Mouse (Mus musculus) liver, adult (tissue): ENCODE data around the gene Ptp4a2.

ENCODE experiments used
- GATA4 ChIP-seq: IDR thresholded peaks from 2 replicates; pipeline ENCODE4 v1.6.1; 2014; ENCODE audit warnings: mild to moderate bottlenecking, low read length; ENCODE audit not compliant: insufficient replicate concordance

Ptp4a2 gene

DNA sequence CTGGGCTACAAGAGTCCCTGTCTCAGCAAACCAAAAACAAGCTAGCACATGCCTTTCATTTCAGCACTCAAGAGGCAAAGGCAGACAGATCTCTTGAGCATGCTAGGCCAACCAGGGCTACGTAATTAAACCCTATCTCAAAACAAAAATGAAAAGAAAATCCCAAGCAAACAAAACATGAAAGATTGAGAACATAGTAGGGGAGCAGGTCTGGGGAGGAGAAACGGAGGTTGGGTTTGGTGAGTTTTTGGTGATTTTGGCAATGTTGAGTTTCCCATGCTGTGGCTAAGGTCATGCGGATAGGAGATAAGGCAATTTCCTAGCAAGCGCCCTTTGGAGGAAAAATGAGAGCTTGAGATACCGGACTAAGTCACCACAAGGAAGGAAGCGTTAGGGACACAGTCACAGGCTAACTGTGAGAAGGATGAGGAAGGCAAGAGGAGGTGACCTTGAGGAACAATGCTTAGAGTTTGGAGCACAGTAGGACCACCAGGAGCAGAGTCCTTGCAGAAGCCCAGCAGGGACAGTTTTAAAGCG lies 18.3 kb upstream of the Ptp4a2 start:
- TF ChIP-seq GATA4 = 0 out of 2 replicates have a peak, but pooled peaks have one; percentile 10

DNA sequence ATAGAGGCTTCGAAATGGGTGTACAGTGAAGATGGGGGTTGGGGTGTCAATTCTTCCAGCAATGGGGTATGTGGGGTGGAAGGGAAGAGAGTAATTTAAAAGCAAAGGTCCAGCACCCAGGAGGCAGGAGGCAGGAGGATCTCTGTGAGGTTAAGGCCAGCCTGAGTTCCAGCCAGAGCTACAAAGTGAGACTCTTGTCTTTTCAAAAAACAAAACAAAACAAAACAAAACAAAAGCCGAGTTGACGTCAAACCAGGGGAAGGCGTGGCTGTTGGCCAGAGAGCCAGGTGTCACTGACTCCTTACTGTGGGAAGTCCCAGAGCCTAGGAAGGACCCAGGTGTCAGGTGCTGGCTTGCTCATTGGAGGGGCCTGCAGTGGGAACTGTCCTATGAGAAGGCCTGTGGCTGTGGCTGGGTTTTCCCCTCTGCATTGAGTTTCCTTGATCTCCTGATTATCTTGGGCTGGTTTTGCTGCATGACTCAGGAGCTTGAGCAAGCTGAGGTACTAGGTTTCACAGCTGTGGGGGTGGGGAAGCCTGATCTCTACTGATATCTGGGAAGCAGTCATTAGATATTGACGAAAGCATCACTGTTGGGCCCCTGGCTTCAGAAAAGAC lies 17.2 kb upstream of the Ptp4a2 start:
- no peak for TF ChIP-seq GATA4

DNA sequence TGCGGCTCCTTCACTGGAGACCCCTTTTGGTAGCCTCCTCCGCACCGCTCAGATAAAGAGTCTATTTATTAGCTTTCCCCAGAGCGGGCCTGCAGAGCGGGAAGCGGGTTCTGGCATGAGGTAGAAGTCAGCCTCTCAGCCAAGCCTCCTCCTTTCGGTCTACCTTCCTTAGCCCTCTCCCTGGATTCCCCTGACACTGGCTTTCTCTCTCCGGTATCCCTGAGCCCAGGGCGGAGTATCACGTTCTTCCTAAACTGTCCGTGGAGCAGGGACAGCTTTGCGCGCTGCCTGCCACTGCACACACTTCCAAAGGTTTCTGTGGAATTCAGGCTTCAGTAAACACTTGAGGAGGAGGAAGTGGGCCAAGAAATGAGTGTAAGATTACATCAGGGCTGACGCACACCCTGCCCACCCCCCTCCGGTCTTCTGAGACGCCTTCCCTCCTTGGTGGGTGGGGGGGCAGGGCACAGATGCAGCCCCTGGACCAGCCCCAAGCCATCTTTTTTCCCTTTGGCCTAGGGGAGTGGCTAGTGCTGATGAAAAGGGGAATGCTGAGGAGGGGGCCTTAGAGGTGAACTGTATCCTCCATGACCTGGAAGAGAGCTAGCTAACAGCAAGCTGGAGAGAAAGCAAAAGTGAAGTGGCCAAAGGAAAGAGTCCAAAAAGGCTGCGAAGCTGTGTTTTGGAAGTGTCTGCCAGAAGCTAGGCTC lies 15.7 kb upstream of the Ptp4a2 start:
- TF ChIP-seq GATA4 = no peak

DNA sequence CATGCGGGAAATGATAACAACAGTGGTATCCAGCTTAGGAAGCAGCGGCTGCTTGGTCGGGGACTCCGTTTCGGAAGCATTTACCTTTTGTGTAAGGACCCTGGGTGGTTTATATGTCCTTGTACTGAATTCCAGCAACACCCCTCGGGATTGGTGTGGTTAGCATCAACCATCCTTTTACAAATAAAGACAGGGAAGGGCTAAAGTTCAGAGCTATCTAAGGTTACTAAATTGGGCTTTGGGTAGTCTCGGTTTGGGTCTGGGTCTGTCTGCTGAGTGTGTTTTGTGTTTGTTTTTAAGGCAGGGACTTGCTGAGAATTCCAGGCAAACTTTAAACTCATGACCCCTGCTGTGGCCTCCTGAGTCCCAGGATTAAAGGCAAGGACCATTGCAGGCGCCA lies 15.2 kb upstream of the Ptp4a2 start:
- TF ChIP-seq GATA4 = no peak

DNA sequence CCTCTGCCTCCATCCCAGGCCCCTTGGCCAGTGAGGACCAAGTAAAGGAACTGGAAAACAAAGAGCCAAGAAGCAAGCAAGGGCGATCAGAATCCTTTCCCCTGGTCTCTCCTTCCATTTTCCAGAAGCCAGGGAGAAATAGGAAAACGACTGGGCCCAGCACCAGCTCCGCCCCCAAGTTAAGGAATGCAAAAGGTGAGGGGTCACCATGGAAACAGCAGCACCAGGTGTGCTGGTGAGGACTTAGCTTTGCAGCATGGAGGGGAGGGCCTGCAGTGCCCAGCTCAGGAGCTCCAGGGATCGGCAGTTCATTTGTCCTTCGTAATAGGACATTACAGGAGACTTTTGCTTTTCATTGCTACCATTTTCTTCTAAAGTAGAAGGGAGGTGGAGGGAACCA lies 13.0 kb upstream of the Ptp4a2 start:
- TF ChIP-seq GATA4 = no peak

DNA sequence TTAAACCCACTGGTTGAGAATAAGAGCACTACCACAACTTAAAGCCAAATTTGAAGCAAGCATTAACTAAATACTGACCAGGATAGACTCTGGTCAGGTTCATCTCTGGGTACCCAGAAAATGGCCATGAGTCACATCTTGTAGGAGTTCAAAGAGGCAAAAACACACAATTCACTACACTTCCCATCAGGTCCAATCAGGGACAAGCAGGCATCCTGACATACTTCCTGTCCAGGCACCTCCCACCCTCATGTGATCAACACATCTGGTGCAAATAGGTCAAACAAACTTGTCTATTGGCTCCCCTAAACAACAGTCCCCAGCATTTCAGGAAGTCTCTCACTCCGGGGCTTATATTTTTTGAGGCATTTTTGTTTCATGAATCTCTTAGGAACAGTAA lies 7.7 kb upstream of the Ptp4a2 start:
- TF ChIP-seq GATA4 = no peak

DNA sequence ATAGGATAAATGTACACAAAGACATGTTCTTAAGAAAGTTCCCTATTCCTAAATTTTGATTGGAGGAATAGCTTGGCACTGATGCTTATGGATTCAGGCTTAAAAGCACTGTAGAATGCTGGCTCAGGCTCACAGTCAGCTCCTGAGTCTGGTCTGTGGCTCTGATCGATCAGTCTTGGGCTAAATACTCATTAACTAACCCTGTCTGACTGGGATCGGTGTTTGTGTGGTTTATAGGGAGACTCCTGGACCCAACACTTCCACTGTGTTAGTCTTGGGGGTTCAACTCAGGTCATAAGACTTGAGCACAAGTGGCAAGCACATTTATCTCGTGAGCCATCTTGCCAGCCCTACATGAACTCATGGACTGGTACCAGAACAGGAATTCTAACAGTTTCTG lies 6.0 kb upstream of the Ptp4a2 start:
- TF ChIP-seq GATA4 = no peak

DNA sequence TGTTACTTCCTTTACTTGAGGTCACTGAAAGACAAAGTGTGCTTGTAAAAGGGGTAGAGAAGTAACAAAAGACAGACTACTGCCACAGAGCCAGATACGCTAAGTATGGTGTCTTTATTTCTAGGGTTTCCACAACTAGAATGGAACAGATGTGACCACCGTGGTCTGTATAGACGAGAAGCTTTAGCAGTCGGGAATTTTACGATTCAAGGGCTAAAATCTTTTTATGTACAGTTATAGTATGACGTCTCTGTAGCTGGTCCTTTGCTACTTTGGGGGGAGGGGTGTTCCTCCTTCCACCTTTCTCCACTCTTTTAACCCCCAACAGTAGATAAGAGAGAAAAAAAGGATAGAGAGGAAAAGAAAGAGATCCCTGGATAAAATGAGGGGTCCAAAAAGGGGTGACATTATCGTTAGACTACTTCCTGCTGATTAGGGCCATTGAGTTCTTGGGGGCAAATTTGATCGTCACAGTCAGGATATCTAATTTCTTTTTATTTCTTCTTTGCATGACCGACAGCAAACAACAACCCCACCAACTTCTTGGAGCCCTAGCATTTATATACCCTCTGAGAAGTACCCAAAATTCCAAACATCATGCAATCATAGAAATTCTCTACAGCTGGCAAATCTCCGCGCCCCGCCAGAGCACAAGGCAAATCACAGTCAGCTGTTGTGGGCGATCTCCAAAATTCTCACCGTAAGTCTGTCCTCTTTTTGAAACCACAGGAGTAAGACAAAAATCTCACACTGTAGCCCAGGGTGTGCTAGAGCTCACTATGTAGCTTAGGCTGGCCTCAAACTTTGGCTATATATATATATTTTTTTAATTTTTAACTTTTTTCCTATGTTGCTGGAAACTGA lies 818 bp downstream of the Ptp4a2 start:
- no peak for TF ChIP-seq GATA4

DNA sequence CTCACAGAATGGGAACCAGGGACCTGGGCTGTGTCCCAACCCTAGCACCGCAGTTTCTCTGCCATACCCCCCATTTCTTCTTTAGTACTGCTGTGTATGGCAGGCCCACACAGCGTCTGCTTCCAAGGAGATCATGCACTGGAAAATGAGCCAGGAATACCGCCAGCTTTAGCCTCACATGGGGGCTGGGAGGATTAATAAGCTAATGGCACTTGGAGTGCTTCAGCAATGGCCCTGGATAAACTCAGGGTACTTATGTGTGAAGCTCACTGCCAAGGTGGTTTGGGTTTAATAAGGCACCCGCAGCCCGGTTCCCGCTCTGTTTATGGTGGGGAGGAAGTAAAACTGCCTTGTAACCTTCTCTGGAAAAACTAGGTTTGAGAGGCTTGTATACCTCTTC lies 6.6 kb downstream of the Ptp4a2 start:
- no peak for TF ChIP-seq GATA4

DNA sequence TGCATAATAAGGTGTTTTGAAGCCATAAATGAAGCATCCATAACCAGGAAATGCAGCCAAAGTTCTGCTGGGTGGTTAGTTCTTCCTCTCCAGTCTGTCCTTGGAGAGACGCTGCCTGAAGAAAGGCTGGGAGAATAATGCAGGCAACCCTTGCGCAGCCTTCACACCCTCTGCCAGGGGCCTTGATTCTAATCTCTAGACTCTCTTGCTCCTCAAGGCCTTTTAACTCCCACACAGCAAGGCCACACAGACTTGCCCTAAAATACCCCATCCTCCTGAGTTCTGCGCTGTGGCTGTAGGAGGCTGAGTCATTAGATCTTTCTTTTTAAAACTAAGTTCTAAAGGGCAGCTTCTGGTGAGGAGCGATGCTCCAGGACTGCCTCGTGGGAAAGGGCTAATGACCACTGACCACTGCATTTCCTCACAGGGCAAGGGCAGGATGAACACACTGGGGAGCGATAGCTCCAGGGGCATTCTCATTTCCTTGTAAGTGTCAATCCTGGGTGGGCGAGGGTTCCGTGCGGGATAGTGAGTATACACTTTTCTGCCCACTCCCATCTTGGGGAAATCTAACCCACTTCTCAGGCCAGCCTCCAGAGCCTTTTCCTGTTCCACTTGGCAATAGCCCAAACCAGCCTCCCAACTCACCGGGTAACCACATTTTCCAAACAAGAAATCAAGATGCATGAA lies 7.6 kb downstream of the Ptp4a2 start:
- no peak; the same call in 1 of the 2 replicates for TF ChIP-seq GATA4

DNA sequence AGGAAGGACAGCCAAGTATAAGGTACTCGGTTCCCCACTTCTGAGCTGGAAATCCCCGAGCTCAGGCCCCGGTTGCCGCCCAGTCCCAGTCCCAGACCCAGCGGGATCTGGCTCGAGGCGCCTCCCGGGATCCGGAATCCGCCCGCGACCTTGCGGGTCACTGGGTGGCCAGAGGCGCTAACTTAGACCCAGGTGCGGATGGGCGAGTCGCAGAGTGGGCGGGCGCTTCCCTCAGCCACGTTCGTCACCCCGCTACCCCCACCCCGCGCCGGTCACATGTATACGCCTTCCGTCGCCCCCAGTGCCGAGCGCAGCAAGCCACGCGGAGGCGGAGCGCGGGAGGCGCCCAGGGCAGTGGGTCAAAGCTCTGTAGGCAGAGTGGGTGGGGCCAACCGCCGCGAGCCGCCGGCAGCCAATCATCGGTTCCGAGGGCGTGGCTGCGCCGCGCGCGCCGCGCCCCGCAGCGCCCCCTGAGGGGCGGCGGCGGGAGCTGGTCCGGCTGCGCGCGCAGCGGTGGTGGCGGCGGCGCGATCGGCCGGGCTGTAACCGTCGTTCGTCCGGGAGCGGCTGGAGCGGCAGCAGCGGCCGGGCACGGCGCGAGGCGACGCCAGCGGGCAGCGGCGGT lies 8.8 kb downstream of the Ptp4a2 start:
- TF ChIP-seq GATA4 = peak; percentile 49; the same call in 1 of the 2 replicates

DNA sequence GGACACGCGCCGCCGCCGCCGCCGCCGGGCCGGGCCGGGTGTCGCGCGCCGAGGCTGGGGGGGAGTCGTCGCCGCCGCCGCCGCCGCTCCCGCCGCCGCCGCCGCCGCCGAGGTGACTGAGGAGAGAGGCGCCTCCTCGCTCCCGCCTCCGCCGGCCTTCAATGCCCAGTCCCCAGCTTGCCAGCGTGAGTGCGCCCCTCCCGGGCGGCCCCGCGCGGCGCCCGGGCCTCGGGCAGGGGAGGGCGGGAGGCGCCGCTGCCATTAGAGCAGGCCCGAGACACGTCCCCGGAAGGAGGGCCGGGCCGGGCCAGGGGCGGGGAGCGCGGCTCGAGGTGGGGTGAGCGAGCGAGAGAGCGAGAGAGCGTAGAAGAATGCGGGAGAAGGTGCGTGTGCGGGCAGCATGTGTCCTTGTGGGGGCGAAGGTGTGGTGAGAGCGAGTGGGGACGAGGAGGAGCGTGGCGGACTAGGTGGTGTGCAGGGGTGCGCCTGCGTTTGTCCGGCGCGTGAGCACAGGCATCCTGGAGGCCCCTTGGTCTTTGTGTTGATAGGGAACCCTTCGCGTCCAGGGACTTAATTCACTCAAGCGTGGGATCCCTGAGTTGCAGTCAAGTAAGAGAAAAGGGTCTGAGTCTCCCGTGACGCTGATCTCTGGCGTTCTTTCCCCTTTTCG lies 9.5 kb downstream of the Ptp4a2 start:
- TF ChIP-seq GATA4 = no peak; the same call in 1 of the 2 replicates

DNA sequence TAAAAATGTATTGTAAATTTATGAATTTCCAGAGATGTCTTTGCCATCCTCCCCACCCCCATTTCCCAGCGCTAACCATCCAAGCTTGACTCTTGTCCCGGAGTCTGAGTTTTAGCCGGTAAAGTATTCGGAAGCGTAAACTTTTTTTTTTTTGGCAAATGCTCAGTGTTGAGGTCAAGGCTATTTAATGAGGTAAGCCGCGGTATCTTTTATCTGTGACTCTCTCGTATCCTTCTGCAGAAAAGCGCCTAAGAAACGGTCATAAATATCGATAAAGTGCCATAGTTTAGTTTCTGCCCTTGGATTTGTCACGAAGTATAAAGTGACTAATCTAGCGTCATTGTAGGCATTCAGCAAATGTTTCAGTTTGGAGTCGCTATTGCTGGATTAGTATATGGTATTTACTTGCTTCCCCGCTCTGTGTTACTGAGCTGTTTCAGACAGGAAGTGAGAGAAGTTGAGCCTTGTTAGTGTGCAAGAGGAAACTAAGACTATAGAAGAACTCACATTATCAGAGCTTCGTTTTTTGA lies 10.1 kb downstream of the Ptp4a2 start:
- no peak for TF ChIP-seq GATA4

DNA sequence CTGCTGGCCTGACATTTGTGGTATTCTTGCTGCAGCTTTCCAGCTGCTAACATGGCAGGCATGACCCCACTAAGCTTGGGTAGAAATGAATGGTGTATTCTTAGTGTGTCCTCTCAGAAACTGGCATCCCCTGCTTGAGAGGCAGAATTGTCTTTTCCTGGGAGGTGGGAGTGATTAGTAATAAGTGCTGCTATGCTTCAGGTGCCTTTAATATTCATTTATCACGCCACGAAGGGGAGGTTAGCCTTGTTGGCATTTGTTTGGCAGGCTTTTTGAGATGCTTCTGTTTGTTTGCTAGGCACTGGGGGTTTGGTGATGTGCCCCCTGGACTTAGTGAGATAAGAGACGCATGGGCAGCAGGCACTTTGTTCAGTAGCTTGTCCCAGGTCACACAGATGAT lies 11.3 kb downstream of the Ptp4a2 start:
- TF ChIP-seq GATA4 = no peak

DNA sequence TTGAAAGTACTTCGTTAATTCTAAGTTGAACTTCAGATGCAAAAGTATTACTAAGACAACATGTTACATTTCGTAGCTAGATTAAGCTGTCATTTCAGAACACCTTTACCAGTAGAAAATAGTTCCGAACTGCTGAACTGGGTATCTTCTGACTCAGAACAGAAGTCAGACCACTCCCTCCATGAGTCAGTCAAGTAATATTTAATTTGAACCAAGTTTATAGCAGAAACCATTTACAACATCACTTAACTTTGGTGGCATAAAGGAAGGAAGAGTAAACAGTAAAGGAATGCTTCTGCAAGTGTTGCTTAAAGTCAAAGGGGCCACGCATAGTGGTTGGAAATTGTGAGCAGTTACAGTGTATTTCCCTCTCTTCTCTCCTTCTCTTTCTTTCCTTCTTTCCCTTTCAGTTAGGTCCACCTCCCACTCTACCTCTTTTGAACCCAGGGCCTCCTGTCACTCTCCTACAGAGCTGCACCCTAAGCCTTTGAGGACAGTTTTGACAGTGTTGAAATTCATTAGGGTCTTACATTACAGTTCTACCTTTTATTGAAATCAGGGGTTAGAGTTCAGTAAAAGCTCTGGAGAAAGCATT lies 12.3 kb downstream of the Ptp4a2 start:
- no peak for TF ChIP-seq GATA4
